Mouse (Mus musculus) testis, adult 2 months (tissue): ENCODE measurements around the gene Cygb.

Experiments
- CTCF ChIP-seq: fragments of 200-500 bp; IDR thresholded peaks from 2 replicates; pipeline ENCODE4 v1.5.1; 2012; ENCODE audit warnings: low read depth, mild to moderate bottlenecking, inconsistent platforms, low read length, moderate library complexity; ENCODE audit not compliant: control insufficient read depth, insufficient read depth, insufficient replicate concordance
- POLR2A ChIP-seq: fragments of 200-500 bp; IDR thresholded peaks from 2 replicates; pipeline ENCODE4 v1.6.1; 2012; ENCODE audit warnings: low read depth, mild to moderate bottlenecking, inconsistent platforms, low read length, moderate library complexity; ENCODE audit not compliant: control insufficient read depth

GRCm38 (mm10) chr11:116669787-116670365 is 15.8 kb upstream of the Cygb start:
- TF ChIP-seq CTCF (no peak), POLR2A (no peak)
